Mouse (Mus musculus): ENCODE results near the gene Lbhd2. TPM values are rescaled to one million over a fixed set of nuclear protein-coding genes. Genes with fewer than 3 reads are reported as not detected.

Lbhd2 gene
- total and polyA plus RNA-seq, 2 experiments from 2014 or later: 4.4 to 12.9 TPM

GRCm38 (mm10) chr12:111447898-111448760 lies 41.5 kb downstream of the Lbhd2 start:
- Histone ChIP-seq H3K27ac (ENCODE audit: low read depth, low read length) (no peak overlapping the region), H3K9me3 (ENCODE audit: low read length) (no peaks in the 10 kb centered on the region), H3K27me3 (ENCODE audit: insufficient read depth, low read length) (peaks cover 71% of the 10 kb centered on the region), H3K9ac (no peak overlapping the region), H3K4me2 (ENCODE audit: low read depth) (no peak overlapping the region), H3K4me3 (ENCODE audit: low read depth, low read length) (no peak overlapping the region), H3K36me3 (ENCODE audit: insufficient read depth) (no peaks in the 10 kb centered on the region), H3K4me1 (ENCODE audit: insufficient read depth) (no peaks in the 10 kb centered on the region)
- ATAC-seq (no peak), DNase-seq (no peak)
- no peak for TF ChIP-seq CTCF (IDR thresholded peaks at IDR 0.05; ENCODE audit: low read depth)
- 15% methylated on average over 22 of the region's 22 CpGs for WGBS

GRCm38 (mm10) chr12:111448931-111449705 lies 42.5 kb downstream of the Lbhd2 start:
- no peak for ATAC-seq

GRCm38 (mm10) chr12:111450359-111450758 lies 43.8 kb downstream of the Lbhd2 start:
- WGBS: 40% methylated on average over 6 of the region's 6 CpGs
- Histone ChIP-seq H3K4me2 (ENCODE audit: low read depth) (no peak overlapping the region), H3K9ac (no peak overlapping the region), H3K27ac (ENCODE audit: low read depth, low read length) (no peak overlapping the region), H3K27me3 (ENCODE audit: insufficient read depth, low read length) (peaks cover 49% of the 10 kb centered on the region), H3K4me1 (ENCODE audit: insufficient read depth) (no peaks in the 10 kb centered on the region), H3K4me3 (ENCODE audit: low read depth, low read length) (no peak overlapping the region), H3K9me3 (ENCODE audit: low read length) (no peaks in the 10 kb centered on the region), H3K36me3 (ENCODE audit: insufficient read depth) (no peaks in the 10 kb centered on the region)
- DNase-seq: no peak
- no peak for ATAC-seq
- TF ChIP-seq CTCF (IDR thresholded peaks at IDR 0.05; ENCODE audit: low read depth): no peak

More at GRCm38 (mm10) chr12:111448931-111449705, 42.5 kb downstream of the Lbhd2 start:
- TF ChIP-seq CTCF (IDR thresholded peaks at IDR 0.05; ENCODE audit: low read depth): no peak
- Histone ChIP-seq H3K36me3 (ENCODE audit: insufficient read depth) (no peaks in the 10 kb centered on the region), H3K9me3 (ENCODE audit: low read length) (no peaks in the 10 kb centered on the region), H3K4me2 (ENCODE audit: low read depth) (no peak overlapping the region), H3K9ac (no peak overlapping the region), H3K27ac (ENCODE audit: low read depth, low read length) (no peak overlapping the region), H3K27me3 (ENCODE audit: insufficient read depth, low read length) (peaks cover 62% of the 10 kb centered on the region), H3K4me1 (ENCODE audit: insufficient read depth) (no peaks in the 10 kb centered on the region), H3K4me3 (ENCODE audit: low read depth, low read length) (no peak overlapping the region)
- 27% methylated on average over 13 of the region's 14 CpGs for WGBS
- DNase-seq: no peak

- no peak for TF ChIP-seq CTCF (IDR thresholded peaks at IDR 0.05; ENCODE audit: low read depth)
- H3K9ac ChIP-seq: no peak overlapping the region
- WGBS: 90% methylated on average over 7 of the region's 7 CpGs
- H3K4me1 ChIP-seq (ENCODE audit: insufficient read depth): no peaks in the 10 kb centered on the region
- H3K9me3 ChIP-seq (ENCODE audit: low read length): no peaks in the 10 kb centered on the region
- DNase-seq (no peak), ATAC-seq (no peak)
- H3K36me3 ChIP-seq (ENCODE audit: insufficient read depth): no peaks in the 10 kb centered on the region
- no peak overlapping the region for H3K4me2 ChIP-seq (ENCODE audit: low read depth)
- no peak overlapping the region for H3K4me3 ChIP-seq (ENCODE audit: low read depth, low read length)
- no peak overlapping the region for H3K27ac ChIP-seq (ENCODE audit: low read depth, low read length)
- peaks cover 38% of the 10 kb centered on the region for H3K27me3 ChIP-seq (ENCODE audit: insufficient read depth, low read length)
Measured at GRCm38 (mm10) chr12:111451561-111451960, 45.0 kb downstream of the Lbhd2 start.

- Histone ChIP-seq H3K27ac (ENCODE audit: low read depth, low read length) (no peak overlapping the region), H3K27me3 (ENCODE audit: insufficient read depth, low read length) (peaks cover 15% of the 10 kb centered on the region), H3K36me3 (ENCODE audit: insufficient read depth) (no peaks in the 10 kb centered on the region), H3K9me3 (ENCODE audit: low read length) (no peaks in the 10 kb centered on the region), H3K4me3 (ENCODE audit: low read depth, low read length) (no peak overlapping the region), H3K9ac (no peak overlapping the region), H3K4me2 (ENCODE audit: low read depth) (no peak overlapping the region), H3K4me1 (ENCODE audit: insufficient read depth) (no peaks in the 10 kb centered on the region)
- no peak; the same call in 1 of the 2 replicates for TF ChIP-seq CTCF (IDR thresholded peaks at IDR 0.05; ENCODE audit: low read depth)
- 30% methylated on average over 4 of the region's 4 CpGs for WGBS
- DNase-seq: no peak
- ATAC-seq: no peak
Measured at GRCm38 (mm10) chr12:111454021-111454420, 47.4 kb downstream of the Lbhd2 start.

- Histone ChIP-seq H3K36me3 (ENCODE audit: insufficient read depth) (no peaks in the 10 kb centered on the region), H3K9me3 (ENCODE audit: low read length) (no peaks in the 10 kb centered on the region), H3K4me1 (ENCODE audit: insufficient read depth) (no peaks in the 10 kb centered on the region), H3K4me2 (ENCODE audit: low read depth) (no peak overlapping the region), H3K27me3 (ENCODE audit: insufficient read depth, low read length) (peaks cover 13% of the 10 kb centered on the region; the same call in 1 of the 2 replicates), H3K4me3 (ENCODE audit: low read depth, low read length) (no peak overlapping the region), H3K27ac (ENCODE audit: low read depth, low read length) (no peak overlapping the region), H3K9ac (no peak overlapping the region)
- 63% methylated on average over 10 of the region's 10 CpGs for WGBS
- TF ChIP-seq CTCF (IDR thresholded peaks at IDR 0.05; ENCODE audit: low read depth): no peak
- ATAC-seq (no peak), DNase-seq (no peak)
Measured at GRCm38 (mm10) chr12:111454543-111455280, 48.1 kb downstream of the Lbhd2 start.

Measured in forebrain, postnatal 0 days (tissue).